Mouse (Mus musculus): ENCODE measurements at regions not wholly inside any gene's neighbourhood (a gene's known extent, or its start where the extent isn't known, plus 50 kb on each side); places are given as distances from the start of the nearest gene placed in this dataset.

GRCm38 (mm10) chr8:64347490-64347889 is 141.4 kb upstream of the Tll1 start:
- no peak overlapping the region for H3K4me3 ChIP-seq
- no peak for DNase-seq (ENCODE audit: low spot score in 2 of 2)
- H3K27ac ChIP-seq = no peak overlapping the region
- no peak for TF ChIP-seq CTCF (conservative IDR thresholded peaks at IDR 0.05)

- TF ChIP-seq CTCF (conservative IDR thresholded peaks at IDR 0.05) = no peak
- no peak for DNase-seq (ENCODE audit: low spot score in 2 of 2)
- no peak overlapping the region for H3K4me3 ChIP-seq
- H3K27ac ChIP-seq = no peak overlapping the region
Observed at GRCm38 (mm10) chr8:64346428-64346827, 140.4 kb upstream of the Tll1 start.

GRCm38 (mm10) chr8:64344933-64345332 is 138.9 kb upstream of the Tll1 start:
- no peak for TF ChIP-seq CTCF (conservative IDR thresholded peaks at IDR 0.05)
- Histone ChIP-seq H3K27ac (no peak overlapping the region), H3K4me3 (no peak overlapping the region)
- DNase-seq (ENCODE audit: low spot score in 2 of 2) = no peak

GRCm38 (mm10) chr8:64343600-64343999 is 137.5 kb upstream of the Tll1 start:
- no peak for TF ChIP-seq CTCF (conservative IDR thresholded peaks at IDR 0.05)
- no peak for DNase-seq (ENCODE audit: low spot score in 2 of 2)
- no peak overlapping the region for H3K4me3 ChIP-seq
- H3K27ac ChIP-seq = no peak overlapping the region

GRCm38 (mm10) chr8:64342397-64342796 is 136.3 kb upstream of the Tll1 start:
- no peak overlapping the region for H3K27ac ChIP-seq
- no peak overlapping the region for H3K4me3 ChIP-seq
- no peak for TF ChIP-seq CTCF (conservative IDR thresholded peaks at IDR 0.05)
- no peak for DNase-seq (ENCODE audit: low spot score in 2 of 2)

- DNase-seq (ENCODE audit: low spot score in 2 of 2) = no peak
- TF ChIP-seq CTCF (conservative IDR thresholded peaks at IDR 0.05) = no peak
- Histone ChIP-seq H3K27ac (no peak overlapping the region), H3K4me3 (no peak overlapping the region)
Observed at GRCm38 (mm10) chr8:64337356-64337755, 131.3 kb upstream of the Tll1 start.

GRCm38 (mm10) chr8:64336546-64336945 is 130.5 kb upstream of the Tll1 start:
- TF ChIP-seq CTCF (conservative IDR thresholded peaks at IDR 0.05) = no peak
- DNase-seq (ENCODE audit: low spot score in 2 of 2) = no peak
- Histone ChIP-seq H3K4me3 (no peak overlapping the region), H3K27ac (no peak overlapping the region)

GRCm38 (mm10) chr8:64335495-64335894 is 129.4 kb upstream of the Tll1 start:
- Histone ChIP-seq H3K27ac (no peak overlapping the region), H3K4me3 (no peak overlapping the region)
- no peak for DNase-seq (ENCODE audit: low spot score in 2 of 2)
- TF ChIP-seq CTCF (conservative IDR thresholded peaks at IDR 0.05) = no peak

- Histone ChIP-seq H3K4me3 (no peak overlapping the region), H3K27ac (no peak overlapping the region)
- no peak for DNase-seq (ENCODE audit: low spot score in 2 of 2)
- TF ChIP-seq CTCF (conservative IDR thresholded peaks at IDR 0.05) = no peak
Observed at GRCm38 (mm10) chr8:64323985-64324384, 117.9 kb upstream of the Tll1 start.

GRCm38 (mm10) chr8:64320343-64320742 is 114.3 kb upstream of the Tll1 start:
- peak in 1 of 2 experiments; percentile 27 for DNase-seq (ENCODE audit: low spot score in 2 of 2)
- TF ChIP-seq CTCF (conservative IDR thresholded peaks at IDR 0.05) = no peak

GRCm38 (mm10) chr8:64319220-64319820 is 113.2 kb upstream of the Tll1 start:
- DNase-seq (ENCODE audit: low spot score in 2 of 2) = no peak

More at GRCm38 (mm10) chr8:64320343-64320742, 114.3 kb upstream of the Tll1 start:
- Histone ChIP-seq H3K27ac (no peak overlapping the region), H3K4me3 (no peak overlapping the region)

GRCm38 (mm10) chr8:64318524-64319219 is 112.6 kb upstream of the Tll1 start:
- Histone ChIP-seq H3K27ac (no peak overlapping the region), H3K4me3 (no peak overlapping the region)
- no peak for DNase-seq (ENCODE audit: low spot score in 2 of 2)
- no peak for TF ChIP-seq CTCF (conservative IDR thresholded peaks at IDR 0.05)

More at GRCm38 (mm10) chr8:64319220-64319820, 113.2 kb upstream of the Tll1 start:
- TF ChIP-seq CTCF (conservative IDR thresholded peaks at IDR 0.05) = no peak
- no peak overlapping the region for H3K27ac ChIP-seq
- no peak overlapping the region for H3K4me3 ChIP-seq

- no peak overlapping the region for H3K27ac ChIP-seq
- no peak overlapping the region for H3K4me3 ChIP-seq
- TF ChIP-seq CTCF (conservative IDR thresholded peaks at IDR 0.05) = no peak
- no peak for DNase-seq (ENCODE audit: low spot score in 2 of 2)
Observed at GRCm38 (mm10) chr8:64317815-64318214, 111.7 kb upstream of the Tll1 start.

GRCm38 (mm10) chr8:64307995-64308394 is 101.9 kb upstream of the Tll1 start:
- no peak for DNase-seq (ENCODE audit: low spot score in 2 of 2)
- no peak overlapping the region for H3K4me3 ChIP-seq
- TF ChIP-seq CTCF (conservative IDR thresholded peaks at IDR 0.05) = no peak
- H3K27ac ChIP-seq = no peak overlapping the region
